Mouse (Mus musculus): ENCODE measurements at regions not wholly inside any gene's neighbourhood (a gene's known extent, or its start where the extent isn't known, plus 50 kb on each side); places are given as distances from the start of the nearest gene placed in this dataset.

- no peak for TF ChIP-seq CTCF (IDR thresholded peaks at IDR 0.05; ENCODE audit: low read depth, low read length)
- no peak for TF ChIP-seq POLR2A (IDR thresholded peaks at IDR 0.05; ENCODE audit: extremely low read depth, insufficient read depth, low read length)
Observed at GRCm38 (mm10) chr12:29275676-29276075, 252.5 kb upstream of the Myt1l start.

All from liver, adult 2 months (tissue).